Mouse (Mus musculus) erythroblast, embryonic 14.5 days (primary cell): Measurements from ENCODE around the gene Cdh1.

Experiments
- GATA1 ChIP-seq: IDR thresholded peaks from 2 replicates; pipeline ENCODE4 v1.6.1; 2012; ENCODE audit warnings: low read length, inconsistent platforms, mixed read lengths
- TAL1 ChIP-seq: IDR thresholded peaks from 3 replicates; pipeline ENCODE4 v1.6.1; 2012; ENCODE audit warnings: low read length, inconsistent platforms, mixed read lengths

DNA sequence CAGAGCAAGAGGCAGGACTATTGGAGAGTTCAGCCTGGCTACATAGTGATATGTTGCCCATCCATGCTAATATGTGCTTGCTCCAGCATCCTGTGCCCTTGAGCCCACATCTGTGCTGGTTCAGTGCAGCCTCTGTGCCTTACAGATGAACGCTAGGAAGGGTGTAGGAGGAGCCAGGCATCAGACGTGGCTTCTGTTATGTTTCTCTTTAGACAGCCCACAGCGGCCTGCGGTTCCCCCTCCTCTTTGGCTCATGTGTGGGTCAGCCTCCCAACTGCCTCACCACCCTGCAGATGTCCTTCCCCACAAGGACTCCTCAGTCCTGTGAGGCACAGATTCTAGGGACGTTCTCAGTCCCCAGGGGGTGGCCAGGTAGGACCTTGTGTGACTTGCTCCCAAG, 32.1 kb downstream of the Cdh1 start:
- TF ChIP-seq GATA1 (no peak), TAL1 (no peak)
